Mouse (Mus musculus) ES-E14 (cell line): Measurements from ENCODE around the gene Cops9.

Experiments used
- CHD2 ChIP-seq: IDR thresholded peaks from 2 replicates; pipeline ENCODE4 v1.6.1; 2014; ENCODE audit warnings: mild to moderate bottlenecking, low read depth, low read length, inconsistent platforms
- ZNF384 ChIP-seq: IDR thresholded peaks from 2 replicates; pipeline ENCODE4 v1.6.1; 2012; ENCODE audit warnings: low read depth, low read length, inconsistent platforms

- TF ChIP-seq CHD2 = no peak
- no peak for TF ChIP-seq ZNF384
These were observed 1.4 kb downstream of the Cops9 start for GRCm38 (mm10) chr1:92640393-92640792.
